Mouse (Mus musculus): ENCODE results near the gene Dctpp1. TPM values are rescaled to one million over a fixed set of nuclear protein-coding genes. Genes with fewer than 3 reads are reported as not detected.

The Dctpp1 gene
- total and polyA plus RNA-seq, 3 experiments = 238 to 290 TPM; not detected in 1

DNA sequence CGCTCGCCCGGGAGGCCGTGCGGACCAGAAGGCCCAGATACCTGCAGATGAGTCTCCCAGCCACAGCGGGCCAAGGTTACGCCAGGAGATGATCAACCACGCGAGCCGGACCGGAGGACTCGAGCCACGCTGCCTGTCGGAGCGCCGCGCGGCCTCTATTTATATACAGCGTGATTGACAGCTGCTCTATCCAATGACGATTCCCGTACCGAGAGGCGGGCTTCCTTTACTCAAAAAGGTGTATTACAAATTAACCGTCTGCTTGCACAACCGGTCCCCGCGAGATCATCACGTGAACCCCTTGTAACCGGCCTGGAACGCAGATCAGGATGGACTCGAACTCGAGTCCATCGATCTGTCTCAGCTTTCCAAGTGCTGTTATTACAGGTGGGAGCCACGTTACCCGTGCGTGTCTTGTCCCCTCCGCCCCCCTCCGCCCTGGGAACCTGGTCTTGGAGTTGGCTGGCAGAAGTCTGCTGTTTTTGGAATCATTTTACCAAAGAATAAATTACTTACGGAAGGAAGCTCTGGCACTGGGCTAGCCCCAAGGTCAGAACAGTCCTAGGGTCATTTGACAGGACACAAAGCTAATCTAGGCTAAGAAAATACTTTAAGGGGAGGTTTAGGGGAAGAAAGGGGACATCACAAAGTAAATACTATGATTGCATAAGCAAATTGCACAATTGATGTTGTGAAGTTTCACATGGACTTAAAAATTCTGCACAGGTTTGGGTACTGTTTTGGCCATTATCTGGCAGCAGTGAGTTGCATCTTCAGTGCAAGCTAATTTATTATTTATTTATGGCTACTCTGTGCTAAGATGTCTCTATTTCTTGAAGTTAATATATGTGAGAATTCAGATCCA is 13.6 kb upstream of the Dctpp1 start, which contains the start of gene Sephs2:
Gene Sephs2, minus strand, starts transcription at position 131 of the 865 bp plus-strand sequence.
- peaks cover 0 to 24% of the 10 kb centered on the region in 2 experiments; a peak in 3 of 4 replicates for H3K36me3 ChIP-seq (ENCODE audit: control insufficient read depth in 1 of 2, insufficient read depth in 2 of 2, low read length in 2 of 2)
- H3K27ac ChIP-seq (ENCODE audit: control insufficient read depth, low read depth, low read length) = peak within 1 kb of the TSS; percentile 65
- peak within 1 kb of the TSS; percentile 95 for H3K9ac ChIP-seq (ENCODE audit: control insufficient read depth, low read depth, low read length, poor library complexity, severe bottlenecking)
- peak within 1 kb of the TSS; percentile 83 to 87 for H3K4me3 ChIP-seq (ENCODE audit: control insufficient read depth in 1 of 2, insufficient read depth in 1 of 2, low read depth in 2 of 2, low read length in 2 of 2)
- peaks cover 3 to 21% of the 10 kb centered on the region in 2 experiments; a peak in 3 of 4 replicates for H3K4me1 ChIP-seq (ENCODE audit: control insufficient read depth in 1 of 2, insufficient read depth in 2 of 2, low read length in 2 of 2)
- no peaks in the 10 kb centered on the region for H3K27me3 ChIP-seq (ENCODE audit: control insufficient read depth in 1 of 2, insufficient read depth in 2 of 2, low read length in 2 of 2)
- no peaks in the 10 kb centered on the region for H3K9me3 ChIP-seq (replicated peaks; ENCODE audit: insufficient read depth, low read length)
- DNase-seq (ENCODE audit: low read depth, low spot score) = peak; percentile 97
- H3K79me2 ChIP-seq (ENCODE audit: control insufficient read depth, insufficient read depth, low read length, poor library complexity) = peaks cover 23% of the 10 kb centered on the region
- TF ChIP-seq JUND (IDR thresholded peaks at IDR 0.05; ENCODE audit: low read depth, low read length) (no peak), GABPA (IDR thresholded peaks at IDR 0.05; ENCODE audit: low read depth, low read length) (no peak), NELFE (IDR thresholded peaks at IDR 0.05; ENCODE audit: low read depth, low read length) (peak; percentile 99), EP300 (IDR thresholded peaks at IDR 0.05; ENCODE audit: low read depth in 1 of 2, low read length in 2 of 2) (peak in 1 of 2 experiments; percentile 53; a peak in 2 of 4 replicates), HCFC1 (IDR thresholded peaks at IDR 0.05; ENCODE audit: low read depth, low read length) (peak; percentile 84), KAT2A (conservative IDR thresholded peaks at IDR 0.05; ENCODE audit: low read depth, low read length) (no peak; the same call in 1 of the 2 replicates), ETS1 (IDR thresholded peaks at IDR 0.05; ENCODE audit: low read depth, low read length) (peak; percentile 53; the same call in 1 of the 2 replicates), TBP (IDR thresholded peaks at IDR 0.05; ENCODE audit: low read depth, low read length) (peak; percentile 99), GATA1 (IDR thresholded peaks at IDR 0.05; ENCODE audit: low read depth, low read length) (no peak), CHD1 (IDR thresholded peaks at IDR 0.05; ENCODE audit: low read depth, low read length) (no peak), TCF12 (IDR thresholded peaks at IDR 0.05; ENCODE audit: low read depth, low read length) (peak; percentile 75), ELF1 (IDR thresholded peaks at IDR 0.05; ENCODE audit: low read depth, low read length) (0 out of 2 replicates have a peak, but pooled peaks have one; percentile 49), MXI1 (IDR thresholded peaks at IDR 0.05; ENCODE audit: low read depth, low read length) (peak; percentile 82; the same call in 1 of the 2 replicates), ZMIZ1 (IDR thresholded peaks at IDR 0.05; ENCODE audit: low read depth, low read length) (peak; percentile 99), ZNF384 (IDR thresholded peaks at IDR 0.05; ENCODE audit: low read depth, low read length) (no peak), BHLHE40 (IDR thresholded peaks at IDR 0.05; ENCODE audit: borderline replicate concordance, low read depth, low read length) (peak; percentile 89), MEF2A (IDR thresholded peaks at IDR 0.05; ENCODE audit: extremely low read depth, insufficient replicate concordance, low read depth, low read length, poor library complexity, severe bottlenecking) (no peak), NRF1 (IDR thresholded peaks at IDR 0.05; ENCODE audit: insufficient read depth, low read depth, low read length, poor library complexity, severe bottlenecking) (no peak), MYB (IDR thresholded peaks at IDR 0.05; ENCODE audit: low read depth, low read length) (peak; percentile 66), SIN3A (IDR thresholded peaks at IDR 0.05; ENCODE audit: low read length) (peak; percentile 97), MAX (IDR thresholded peaks at IDR 0.05; ENCODE audit: low read length) (peak; percentile 95), USF2 (IDR thresholded peaks at IDR 0.05; ENCODE audit: borderline replicate concordance in 1 of 2, insufficient read depth in 1 of 2, low read depth in 1 of 2, low read length in 2 of 2) (0 out of 4 replicates have a peak, but pooled peaks of 1 of the 2 experiments have one; percentile 52), POLR2A (IDR thresholded peaks at IDR 0.05; ENCODE audit: control insufficient read depth in 1 of 2, insufficient read depth in 1 of 2, low read depth in 1 of 2, low read length in 2 of 2, poor library complexity in 1 of 2) (peak; percentile 99 to 100), MAFK (IDR thresholded peaks at IDR 0.05; ENCODE audit: borderline replicate concordance, low read depth, low read length) (no peak), RAD21 (IDR thresholded peaks at IDR 0.05; ENCODE audit: low read depth, low read length) (no peak), ZKSCAN1 (IDR thresholded peaks at IDR 0.05; ENCODE audit: low read depth, low read length) (no peak), E2F4 (IDR thresholded peaks at IDR 0.05; ENCODE audit: borderline replicate concordance, low read depth, low read length) (0 out of 2 replicates have a peak, but pooled peaks have one; percentile 51), USF1 (IDR thresholded peaks at IDR 0.05; ENCODE audit: low read depth, low read length) (peak; percentile 92), CTCF (IDR thresholded peaks at IDR 0.05 in 2 of 3, conservative IDR thresholded peaks at IDR 0.05 in 1 of 3; ENCODE audit: control insufficient read depth in 1 of 3, insufficient read depth in 1 of 3, low read depth in 2 of 3, low read length in 3 of 3, poor library complexity in 1 of 3, severe bottlenecking in 1 of 3) (no peak), SMC3 (IDR thresholded peaks at IDR 0.05; ENCODE audit: low read depth, low read length) (no peak; the same call in 1 of the 2 replicates), CHD2 (IDR thresholded peaks at IDR 0.05; ENCODE audit: low read length) (peak; percentile 90), RCOR1 (IDR thresholded peaks at IDR 0.05; ENCODE audit: low read depth, low read length) (no peak), ZC3H11A (IDR thresholded peaks at IDR 0.05; ENCODE audit: low read depth, low read length) (no peak), POLR2AphosphoS2 (IDR thresholded peaks at IDR 0.05; ENCODE audit: low read length) (peak; percentile 99), POLR2AphosphoS5 (IDR thresholded peaks at IDR 0.05; ENCODE audit: borderline replicate concordance, low read depth, low read length) (peak; percentile 93)

Data from MEL (cell line).